Mouse (Mus musculus): Measurements from ENCODE around the gene Armc6.
"Not testable (repeated sequence)": the region's sequence is repeated elsewhere in the genome, so short reads cannot be mapped to it uniquely, and the experiment has no call there.

The Armc6 gene

DNA sequence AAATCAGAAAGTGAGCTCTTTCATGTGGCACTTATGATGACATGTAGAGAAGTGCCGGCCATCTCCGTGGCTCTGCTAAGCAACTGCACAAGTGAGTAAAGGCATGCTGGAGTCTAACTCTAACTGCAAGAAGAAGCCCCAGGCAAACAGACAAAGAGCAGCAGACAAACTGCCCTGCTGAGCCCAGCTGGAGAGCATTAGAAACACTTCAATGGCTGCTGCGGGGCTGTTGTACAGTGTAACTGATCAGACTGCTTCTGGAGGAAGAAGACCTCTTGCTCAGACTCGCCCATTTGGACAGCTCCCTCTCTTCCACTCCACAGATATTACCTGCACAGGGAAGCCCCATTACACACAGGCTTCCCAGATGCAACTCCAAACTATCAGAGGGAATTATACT, 6.3 kb downstream of the Armc6 start:
- no peak for DNase-seq

DNA sequence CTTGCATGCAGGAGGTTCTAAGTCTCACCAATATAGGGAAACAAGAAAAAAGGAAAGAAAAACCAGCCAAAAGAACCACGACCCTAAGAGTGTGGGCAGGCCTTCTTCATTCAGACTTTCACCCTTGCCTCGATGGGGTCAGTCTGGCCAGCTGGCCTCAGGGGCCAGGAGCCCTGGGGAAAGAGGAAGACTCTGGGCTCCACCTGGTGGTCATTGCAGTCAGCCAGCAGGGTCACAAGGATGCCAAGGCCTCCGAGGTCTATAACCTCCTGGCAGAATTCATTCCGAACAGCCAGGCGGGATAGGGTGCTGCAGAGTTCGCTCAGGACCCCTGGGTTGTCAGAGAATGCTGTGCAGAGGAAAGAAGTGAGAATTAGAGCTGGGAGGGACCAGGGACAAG, 10.9 kb downstream of the Armc6 start:
- peak; percentile 79 for DNase-seq

DNA sequence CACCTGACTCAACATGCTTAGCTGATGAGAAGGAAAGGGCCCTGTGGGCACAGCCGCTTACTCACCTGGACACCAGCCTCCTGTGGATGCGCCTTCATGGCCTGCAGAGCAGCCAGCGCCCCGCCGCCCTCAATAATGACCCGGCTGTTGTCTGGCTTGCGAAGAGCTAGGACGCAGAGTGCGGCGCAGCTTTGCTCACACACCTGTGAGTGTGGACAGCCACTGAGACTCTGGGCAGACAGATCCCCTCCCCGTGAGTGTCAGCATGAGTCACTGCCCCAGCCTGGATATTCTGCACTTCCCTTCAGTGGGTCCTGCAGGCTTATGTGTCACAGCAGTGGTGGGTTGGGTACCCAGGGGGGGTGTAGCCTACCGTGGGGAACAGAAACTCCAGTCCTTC, 12.2 kb downstream of the Armc6 start:
- DNase-seq = no peak

DNA sequence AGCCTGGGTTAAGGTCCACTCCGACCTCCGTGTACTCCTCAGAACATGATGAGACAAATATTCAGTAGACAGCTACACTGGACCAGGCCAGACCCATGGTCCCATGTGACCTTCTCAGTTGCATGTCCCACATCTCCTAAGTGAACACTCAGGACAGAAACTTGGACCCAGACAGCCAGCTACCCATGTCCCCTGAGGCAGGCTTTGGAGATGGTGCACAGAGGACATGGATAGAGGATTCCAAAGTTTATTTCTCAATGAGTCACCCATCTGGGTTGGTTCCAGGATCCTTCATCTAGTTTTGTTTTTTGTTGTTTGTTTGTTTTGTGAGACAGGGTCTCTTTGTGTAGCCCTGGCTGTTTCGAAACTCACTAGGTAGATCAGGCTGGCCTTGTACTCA, 13.4 kb downstream of the Armc6 start:
- DNase-seq = no peak

DNA sequence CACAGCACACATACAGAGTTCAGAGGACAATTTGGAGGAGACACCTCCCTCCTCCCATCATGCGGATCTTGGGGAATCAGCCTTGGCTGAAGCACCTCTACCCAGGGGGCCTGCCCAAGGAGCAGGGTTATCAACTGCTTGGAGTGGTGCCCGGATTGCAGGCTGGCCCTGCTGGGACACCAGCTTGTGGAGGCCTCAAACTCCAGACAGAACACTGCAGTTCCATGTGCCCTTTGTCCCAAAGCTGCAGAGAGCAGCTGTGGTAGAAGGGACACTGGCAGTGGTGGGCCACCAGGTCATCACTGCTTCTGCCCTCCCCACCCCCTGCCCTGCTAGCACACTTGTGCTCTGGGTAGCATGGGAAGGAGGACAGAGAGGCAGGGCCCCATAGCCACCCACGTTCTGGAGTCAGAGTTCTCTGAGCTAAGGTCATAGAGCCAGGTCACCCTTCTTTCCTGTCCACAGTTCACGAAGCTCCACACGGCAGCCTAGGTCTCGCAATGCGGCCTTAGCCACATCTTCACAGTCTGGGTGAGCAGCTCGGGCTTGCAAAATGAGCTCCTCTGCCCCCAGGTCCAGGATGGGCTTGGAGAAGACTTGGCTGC, 13.9 kb downstream of the Armc6 start:
- DNase-seq = peak; percentile 79

DNA sequence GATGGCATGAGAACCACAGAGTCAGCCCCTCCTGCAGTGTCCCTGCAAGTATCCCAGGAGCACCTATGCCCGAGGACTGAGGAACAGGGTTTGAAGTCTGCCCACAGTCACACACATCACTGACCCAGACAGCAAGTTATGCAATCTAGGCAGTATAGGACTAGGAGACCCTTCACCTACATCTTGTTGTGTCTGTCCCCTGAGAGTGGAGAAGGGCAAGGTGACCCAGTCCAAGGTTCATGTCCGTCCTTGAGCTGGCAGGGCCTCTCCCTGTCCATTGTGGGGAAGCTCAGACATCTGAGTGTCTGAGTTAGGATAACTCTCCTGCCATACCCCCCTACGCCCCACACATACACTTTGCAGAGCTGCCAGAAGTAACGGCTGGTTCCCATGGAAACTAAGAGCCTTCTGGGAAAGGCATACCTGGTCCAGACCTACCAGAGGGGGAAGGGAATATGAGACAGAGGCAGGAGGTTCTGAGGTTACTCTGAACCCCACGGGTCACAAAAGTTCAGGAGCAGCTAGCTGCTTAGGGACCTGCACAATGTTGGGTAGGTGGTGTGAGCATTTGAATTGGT, 15.1 kb downstream of the Armc6 start:
- DNase-seq = peak; percentile 59

DNA sequence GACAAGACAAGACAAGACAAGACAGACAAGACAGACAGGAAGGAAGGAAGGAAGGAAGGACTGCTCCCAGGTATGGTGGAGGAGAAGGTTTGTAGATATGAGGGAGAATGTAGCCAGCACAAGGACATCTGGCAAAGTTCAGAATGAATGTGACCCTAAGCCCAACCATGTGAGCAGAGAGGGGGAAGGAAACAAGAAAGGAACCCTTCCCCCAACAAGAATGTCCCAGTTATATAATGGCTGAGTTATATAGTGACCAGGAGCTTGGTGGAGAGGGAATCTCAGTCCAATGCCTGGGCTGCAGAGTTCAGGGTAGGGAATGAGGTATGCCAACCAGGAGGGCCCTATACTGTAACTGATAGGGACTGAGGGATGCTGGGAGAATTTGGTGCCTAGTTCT, 16.8 kb downstream of the Armc6 start:
- peak; percentile 73 for DNase-seq

DNA sequence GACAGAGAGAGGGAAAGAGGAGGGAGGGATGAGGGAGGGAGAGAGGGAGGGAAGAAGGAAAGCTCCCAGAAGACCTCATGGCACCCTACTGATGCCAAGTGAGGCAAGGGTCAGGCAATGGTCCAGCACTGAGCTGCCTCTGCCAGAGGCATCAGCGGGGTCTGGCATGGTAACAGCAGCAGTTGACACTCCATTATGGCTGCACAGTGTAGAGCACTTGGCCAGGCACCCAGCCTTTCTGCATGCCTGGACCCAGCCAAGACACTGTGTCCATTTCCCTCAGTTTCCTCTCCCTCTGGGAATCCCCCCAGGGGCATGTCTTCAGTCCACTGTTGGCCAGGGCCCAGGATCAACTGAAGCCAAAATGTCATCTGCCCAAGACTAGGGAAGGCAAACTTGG, 17.7 kb downstream of the Armc6 start:
- DNase-seq = peak; percentile 86

DNA sequence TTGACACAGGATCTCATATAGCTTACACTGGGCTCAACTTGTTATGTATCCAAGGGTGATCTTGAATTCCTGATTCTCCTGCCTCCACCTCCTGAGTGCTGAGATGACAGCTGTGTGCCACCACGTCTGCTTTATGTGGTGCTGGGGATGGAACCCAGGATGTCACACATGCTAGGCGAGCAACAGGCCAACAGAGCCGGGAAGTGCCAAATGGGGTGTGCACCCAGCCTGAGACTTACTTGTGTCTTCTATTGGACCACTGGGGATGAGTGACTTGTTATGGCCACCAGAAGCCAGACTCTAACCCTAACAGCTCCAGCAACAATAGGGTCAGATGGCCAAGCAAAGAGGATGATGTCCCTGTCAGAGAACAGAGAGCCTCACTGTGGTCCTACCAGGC, 18.1 kb downstream of the Armc6 start:
- DNase-seq = not testable (repeated sequence)

DNA sequence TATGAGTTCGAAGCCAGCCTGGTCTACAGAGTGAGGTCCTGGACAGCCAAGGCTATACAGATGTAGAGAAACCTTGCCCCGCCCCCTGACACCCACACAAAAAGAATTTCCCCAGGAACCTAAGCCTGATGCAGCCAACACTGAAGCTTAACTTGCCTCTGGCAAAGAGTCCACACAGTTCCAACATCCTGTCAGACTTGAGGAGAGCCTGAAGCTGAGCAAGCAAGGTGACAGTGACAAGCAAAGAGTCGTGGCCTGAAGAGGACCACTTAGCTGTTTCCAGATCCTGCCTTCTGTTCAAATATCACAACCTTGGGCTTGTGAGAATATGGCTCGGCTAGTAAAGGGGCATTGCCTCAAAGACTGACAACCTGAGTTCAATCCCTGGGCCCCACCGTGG, 19.2 kb downstream of the Armc6 start:
- DNase-seq = no peak

DNA sequence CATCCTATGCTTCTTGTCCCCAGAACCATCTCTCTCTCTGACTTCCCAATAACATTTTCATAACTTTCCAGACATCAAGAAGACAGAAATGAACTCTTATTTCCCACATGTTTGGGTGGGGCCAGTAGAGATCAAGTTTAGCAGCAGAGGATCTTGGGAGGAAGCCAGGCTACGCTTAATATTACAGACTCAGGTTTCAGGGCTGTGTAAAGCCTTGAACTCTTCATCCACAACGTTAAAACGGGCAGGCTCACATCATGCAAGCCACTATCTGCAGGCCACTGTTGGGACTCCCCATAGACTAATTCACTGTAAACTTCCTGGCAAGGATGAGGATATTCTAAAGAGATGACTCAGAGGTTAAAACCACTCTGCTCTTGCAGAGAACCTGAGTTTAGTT, 19.9 kb downstream of the Armc6 start:
- DNase-seq = no peak

DNA sequence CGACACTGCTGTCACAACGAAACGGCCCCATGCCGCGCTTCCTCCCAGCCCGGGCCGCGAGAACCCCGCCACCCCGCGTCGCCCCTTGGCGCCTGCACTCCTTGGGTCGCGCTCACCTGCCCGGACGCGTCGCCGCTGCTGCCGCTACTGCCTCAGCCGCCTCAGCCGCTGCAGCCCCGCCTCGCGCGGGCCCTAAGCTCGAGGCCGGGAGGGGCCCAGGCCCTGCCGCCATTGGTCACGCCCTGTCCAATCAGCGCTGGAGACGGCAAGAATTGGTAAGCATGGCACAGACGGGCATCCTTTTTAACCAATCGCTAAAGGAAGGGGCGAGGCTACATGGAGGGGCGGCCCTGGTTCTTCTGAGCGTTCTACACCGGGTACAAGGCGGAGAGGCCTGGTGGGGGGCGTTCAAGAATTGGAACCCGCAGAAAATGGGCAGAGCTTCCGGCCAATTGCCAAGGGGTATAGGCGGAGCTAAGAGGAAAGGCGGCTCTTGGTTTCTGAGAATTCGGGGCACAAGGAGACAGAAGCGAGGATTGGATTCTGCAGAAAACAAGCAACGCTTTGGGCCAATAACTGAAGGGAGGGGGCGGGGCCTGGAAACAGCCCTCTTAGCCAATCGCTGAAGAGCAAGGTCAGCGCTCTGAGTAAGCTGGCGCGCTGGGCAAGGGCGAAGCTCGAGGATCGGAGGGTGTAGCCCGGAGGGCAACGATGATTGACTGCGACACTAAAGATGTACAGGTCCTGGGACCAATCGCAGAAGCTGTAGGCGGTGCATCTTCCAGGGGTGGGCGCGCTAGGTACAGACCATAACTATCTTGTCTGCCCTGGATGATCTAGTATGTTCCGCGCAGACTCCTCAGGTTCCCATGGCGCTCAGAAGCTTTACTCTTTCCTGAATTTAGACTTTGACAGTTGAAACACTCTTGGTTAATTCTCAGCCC, 21.9 kb downstream of the Armc6 start, which contains the start of gene Slc25a42:
Gene Slc25a42, minus strand, starts transcription at position 194 of the 944 bp plus-strand sequence.
- DNase-seq = peak; percentile 99

DNA sequence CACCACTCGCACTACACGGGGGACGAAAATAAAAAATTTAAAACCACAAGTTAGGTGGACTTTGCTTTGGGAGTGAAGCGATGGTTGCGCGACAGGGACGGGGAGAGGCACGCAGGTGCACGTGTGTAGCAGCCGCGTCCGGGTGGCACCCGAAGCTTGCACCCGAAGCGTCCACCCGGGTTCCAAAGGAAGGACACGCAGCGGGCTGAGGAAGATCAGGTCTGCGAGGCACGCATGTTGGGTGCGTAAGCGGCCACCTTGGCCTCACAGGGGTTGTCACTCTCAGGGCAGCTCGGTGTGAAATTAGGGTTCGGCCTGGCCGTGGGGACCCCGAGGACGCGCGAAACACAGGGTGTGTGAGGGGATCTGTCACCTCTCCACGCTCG, 22.5 kb downstream of the Armc6 start:
- DNase-seq = no peak

DNA sequence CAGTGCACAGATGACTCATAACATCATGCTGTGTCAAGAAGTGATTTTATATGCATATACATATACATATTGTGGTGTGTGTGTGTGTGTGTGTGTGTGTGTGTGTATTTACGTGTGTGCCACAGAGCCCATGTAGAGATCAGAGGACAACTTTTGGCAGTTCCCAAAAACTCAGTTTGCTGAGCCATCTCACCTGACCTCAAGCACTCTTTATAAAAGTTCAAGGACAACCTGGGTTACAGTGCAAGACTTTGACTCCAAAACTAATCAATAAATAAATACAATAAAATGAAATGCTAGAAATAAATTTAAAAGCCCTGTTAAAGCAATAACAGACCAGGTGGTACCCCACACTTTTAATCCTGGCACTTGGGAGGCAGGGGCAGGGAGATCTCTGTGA, 23.0 kb downstream of the Armc6 start:
- DNase-seq = no peak

DNA sequence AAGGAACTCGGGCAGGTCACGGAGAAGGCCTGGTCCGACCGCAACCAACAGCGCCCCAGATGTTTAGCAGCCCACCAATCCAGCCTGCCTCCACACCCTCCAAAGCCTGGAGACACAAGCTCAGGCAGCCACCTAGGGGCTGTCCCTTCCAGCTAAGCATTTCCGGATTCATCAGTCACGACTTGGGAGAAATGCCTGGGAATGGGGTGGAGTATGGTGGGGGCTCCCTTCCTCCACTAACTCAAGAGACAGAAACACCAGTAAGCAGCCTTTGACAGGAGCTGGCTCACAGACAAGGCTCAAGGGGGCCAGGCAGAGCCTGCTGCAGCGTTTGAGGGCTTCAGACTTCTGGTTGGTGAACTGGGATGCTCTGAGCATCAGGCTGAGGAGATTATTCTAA, 23.7 kb downstream of the Armc6 start:
- peak; percentile 53 for DNase-seq

DNA sequence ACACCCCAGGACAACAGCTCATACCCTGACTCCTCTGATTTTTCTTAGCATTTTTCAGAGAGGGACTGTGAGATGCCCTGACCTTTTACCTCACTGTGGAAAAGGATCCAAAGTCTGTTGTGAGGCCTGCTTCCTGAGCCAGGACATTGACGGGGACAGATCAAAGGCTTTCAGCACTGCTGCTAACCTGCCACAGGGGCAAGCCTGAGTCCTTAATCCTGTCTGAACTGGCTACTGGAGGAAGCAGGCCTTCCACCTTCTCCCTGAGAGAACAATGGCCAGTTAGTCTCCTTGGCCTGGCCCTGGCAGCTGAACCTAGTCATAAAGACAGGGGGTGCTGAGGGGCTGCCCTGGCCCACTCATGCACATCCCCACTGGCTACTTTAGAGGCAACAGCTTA, 26.1 kb downstream of the Armc6 start:
- DNase-seq = peak; percentile 71

DNA sequence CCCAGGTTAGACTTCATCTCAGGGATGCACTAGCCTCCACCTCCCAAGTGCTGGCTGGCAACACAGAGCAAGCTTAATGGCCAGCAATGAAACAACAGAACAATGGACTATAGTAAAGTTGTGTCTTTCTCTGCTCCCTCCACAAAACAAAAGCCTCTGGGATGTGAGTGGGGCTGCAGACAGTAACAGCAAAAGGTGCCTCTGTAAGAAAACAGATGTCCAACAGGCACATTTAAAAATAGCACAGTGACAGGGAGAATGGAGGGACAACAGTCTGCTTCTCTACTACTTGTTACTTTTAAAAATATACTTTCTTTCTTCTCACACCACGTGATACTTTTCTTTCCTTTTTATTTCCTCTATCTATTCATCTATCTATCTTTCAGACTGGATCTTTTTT, 29.5 kb downstream of the Armc6 start:
- DNase-seq = no peak

DNA sequence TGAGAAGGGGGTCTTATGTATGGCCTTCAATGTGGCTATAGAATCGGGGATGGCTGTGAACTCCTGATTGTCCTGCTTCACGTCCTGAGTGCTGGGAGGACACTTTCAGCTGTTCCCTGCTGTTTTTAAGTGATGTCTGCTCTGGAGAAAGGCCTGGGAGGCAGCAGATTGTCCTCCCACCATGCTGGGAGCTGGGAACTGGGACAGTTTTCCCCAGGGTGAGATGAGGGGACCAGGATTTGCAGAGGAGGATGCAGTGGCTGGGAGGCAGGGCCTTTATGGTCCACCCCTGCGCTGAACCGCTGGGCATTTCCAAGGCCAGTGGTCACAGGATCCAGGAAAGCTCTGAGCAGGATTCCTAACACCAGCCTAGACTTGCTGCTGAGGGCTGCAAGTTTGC, 31.2 kb downstream of the Armc6 start:
- DNase-seq = no peak

DNA sequence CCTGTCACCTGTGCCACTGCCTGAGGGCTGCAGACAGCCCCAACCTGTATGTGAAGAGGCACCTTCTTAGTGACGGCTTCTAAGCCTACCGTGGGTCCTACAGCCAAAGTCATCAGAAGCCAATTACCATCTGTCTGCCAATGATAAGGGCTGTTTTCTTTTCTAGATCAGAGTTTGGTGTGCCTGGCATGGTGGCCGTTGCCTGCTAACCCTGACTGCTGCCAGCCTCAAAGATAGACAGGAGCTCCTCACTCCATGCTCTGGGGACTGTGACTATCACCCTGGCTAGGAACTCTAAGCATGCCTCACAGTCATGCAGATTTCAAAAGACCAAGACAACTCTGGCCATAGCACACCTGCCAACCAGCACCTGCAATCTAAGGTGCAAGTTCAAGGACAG, 32.8 kb downstream of the Armc6 start:
- no peak for DNase-seq

DNA sequence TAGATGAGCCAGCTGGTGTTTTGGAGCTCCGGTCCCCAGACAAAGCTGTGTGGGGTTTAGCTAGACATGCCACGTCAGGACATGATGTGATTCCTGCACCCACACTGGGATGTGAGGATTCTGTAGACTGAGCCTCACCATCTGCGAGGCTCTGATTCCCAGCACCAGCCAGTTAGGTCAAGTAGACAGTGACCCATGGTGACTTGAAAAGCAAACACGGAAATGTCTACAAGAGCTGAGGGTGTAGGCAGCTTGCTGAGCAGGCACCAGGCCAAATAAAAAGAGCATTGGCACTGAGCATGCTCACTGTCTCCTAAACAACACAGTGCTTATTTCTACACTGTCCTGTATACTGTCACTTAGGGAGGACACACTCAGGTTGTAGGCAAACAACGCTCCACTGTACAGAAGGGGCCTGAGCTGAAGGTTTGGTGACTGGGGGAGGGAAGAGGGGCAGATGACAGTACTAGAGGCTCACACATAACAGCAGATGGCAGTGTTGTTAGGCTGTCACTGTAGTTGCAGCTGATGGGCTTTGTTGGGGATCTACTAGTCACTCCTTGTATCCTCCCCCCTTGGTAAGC, 34.1 kb downstream of the Armc6 start:
- peak; percentile 52 for DNase-seq

DNA sequence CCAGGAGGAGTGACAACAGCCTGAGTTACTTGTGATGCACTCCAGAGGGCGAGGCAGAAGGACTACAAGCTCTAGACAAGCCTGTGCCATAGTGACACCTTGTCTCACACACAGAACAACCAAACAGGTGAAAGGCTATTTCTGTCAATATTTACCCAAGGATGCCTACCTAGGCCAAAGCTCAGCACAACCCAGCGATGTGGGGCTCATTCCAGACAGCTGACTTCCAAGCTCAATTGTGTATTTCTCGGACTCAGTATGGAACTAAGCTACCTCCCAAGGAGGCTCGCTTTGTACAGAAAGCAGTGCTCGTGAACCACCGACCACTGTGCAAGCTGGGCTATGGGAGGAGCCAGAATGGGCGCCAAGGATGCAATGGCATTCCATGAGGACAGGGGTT, 36.7 kb downstream of the Armc6 start:
- DNase-seq = peak; percentile 52

DNA sequence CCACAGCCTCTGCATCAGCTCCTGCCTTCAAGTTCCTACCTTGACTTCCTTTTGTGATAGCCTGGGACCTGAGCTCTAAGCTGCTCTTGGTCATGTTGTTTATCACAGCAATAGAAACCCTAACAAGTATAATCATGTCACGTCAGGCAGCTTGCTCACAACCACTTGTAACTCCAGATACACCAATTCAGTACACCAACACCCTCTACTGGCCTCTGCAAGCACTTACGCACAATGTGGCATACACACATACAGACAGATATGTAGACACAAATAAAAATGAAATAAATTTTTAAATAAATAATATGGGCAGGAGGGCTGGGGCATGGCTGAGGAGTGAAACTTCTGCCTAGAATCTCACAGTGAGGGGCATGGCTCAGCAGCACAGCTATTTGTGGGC, 38.5 kb downstream of the Armc6 start:
- DNase-seq = no peak

DNA sequence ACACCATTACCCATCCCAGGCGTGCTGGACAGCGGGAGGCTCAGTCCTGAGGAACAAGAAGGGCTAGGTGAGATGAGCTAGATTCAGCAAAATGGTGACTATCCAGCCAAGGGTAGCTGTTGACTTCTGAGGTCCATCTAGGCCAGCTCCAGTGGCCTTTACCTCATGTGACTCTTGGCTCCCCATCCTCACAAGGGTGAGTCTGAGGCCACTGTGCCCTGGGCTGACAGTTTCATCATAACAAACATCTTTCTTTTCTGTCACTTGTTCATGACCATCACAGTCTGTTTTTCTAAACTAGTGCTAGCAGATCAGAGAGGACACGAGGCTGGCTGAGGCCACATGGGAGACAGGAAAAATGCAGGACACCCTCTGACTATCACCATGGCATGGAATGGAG, 40.1 kb downstream of the Armc6 start:
- DNase-seq = no peak

DNA sequence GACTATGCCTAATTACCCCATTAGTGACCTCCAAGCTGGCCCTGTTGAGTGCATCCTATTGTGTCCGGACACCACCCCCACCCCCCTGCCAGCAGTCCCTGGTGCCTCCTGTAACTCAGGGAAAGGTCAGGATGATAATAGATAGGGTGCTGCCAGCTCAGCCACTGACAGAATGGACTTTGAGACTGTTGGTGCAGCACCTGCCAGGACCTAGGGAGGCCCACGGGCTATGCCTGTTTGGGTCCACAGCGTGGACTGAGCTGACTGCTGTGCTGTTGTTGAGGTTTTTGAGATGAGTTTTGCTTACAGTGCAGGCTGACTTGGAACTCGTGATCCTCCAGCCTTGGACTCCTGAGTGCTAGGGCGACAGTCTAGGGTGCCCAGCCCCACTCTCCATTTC, 41.0 kb downstream of the Armc6 start:
- DNase-seq = peak; percentile 78

Measured in kidney, postnatal 14 days (tissue).